Mouse (Mus musculus) ES-Bruce4 (cell line): ENCODE data around the gene Tgtp1.
"Not testable (repeated sequence)": the region's sequence is repeated elsewhere in the genome, so short reads cannot be mapped to it uniquely, and the experiment has no call there.

Experiments
- CTCF ChIP-seq: IDR thresholded peaks from one replicate; pipeline ENCODE4 v1.8.1; 2011; ENCODE audit warnings: low read depth, low read length
- POLR2A ChIP-seq: IDR thresholded peaks from one replicate; pipeline ENCODE4 v1.8.1; 2011; ENCODE audit warnings: low read length; ENCODE audit not compliant: insufficient read depth

DNA sequence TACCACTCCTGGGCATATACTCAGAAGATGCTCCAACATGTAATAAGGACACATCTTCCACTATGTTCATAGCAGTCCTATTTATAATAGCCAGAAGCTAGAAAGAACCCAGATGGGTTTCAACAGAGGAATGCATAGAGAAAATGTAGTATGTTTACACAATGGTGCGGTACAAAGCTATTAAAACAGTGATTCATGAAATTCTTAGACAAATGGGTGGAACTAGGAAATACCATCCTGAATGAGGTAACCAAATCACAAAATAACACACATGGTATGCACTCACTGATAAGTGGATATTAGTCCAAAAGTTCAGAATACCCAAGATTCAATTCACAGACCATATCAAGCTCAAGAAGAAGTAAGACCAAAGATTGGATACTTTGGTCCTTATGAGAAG is 19.3 kb downstream of the Tgtp1 start:
- TF ChIP-seq POLR2A, CTCF: not testable (repeated sequence)
